Comparison of ENCODE assay signal across 8 mouse cellular contexts in genomic region chr2:73910571-73911174, GRCm38 (mm10). TPM values are rescaled to one million over a fixed set of nuclear protein-coding genes. Genes with fewer than 3 reads are reported as not detected.
A peak's percentile ranks its signal among the peaks of the same experiment; 100 is the strongest.
DNase-seq lines count a peak whose midpoint lies in the region; ATAC-seq and TF ChIP-seq lines count a peak whose summit lies in the region.

No protein-coding gene starts in this region.

- H3K4me3 ChIP-seq in brown adipose tissue, adult 24 weeks (ENCODE audit: insufficient read depth, low read depth, low read length), result peak overlapping the region; percentile 81
- H3K4me3 ChIP-seq in forebrain, embryonic 11.5 days (ENCODE audit: low read depth, low read length), result peak overlapping the region; percentile 82
- H3K4me3 ChIP-seq in heart, embryonic 15.5 days, result peak overlapping the region; percentile 72
- peak overlapping the region; percentile 81 for H3K4me3 ChIP-seq in liver, postnatal 0 days (ENCODE audit: low read depth, low read length)
- peak overlapping the region; percentile 87 for H3K4me3 ChIP-seq in neural tube, embryonic 13.5 days

- peak overlapping the region; percentile 82 for H3K4me2 ChIP-seq in forebrain, embryonic 11.5 days (ENCODE audit: low read depth, low read length, severe bottlenecking)
- peak overlapping the region; percentile 61 for H3K4me2 ChIP-seq in heart, embryonic 15.5 days
- H3K4me2 ChIP-seq in liver, postnatal 0 days (ENCODE audit: low read depth, low read length), result peak overlapping the region; percentile 85
- H3K4me2 ChIP-seq in neural tube, embryonic 13.5 days, result peak overlapping the region; percentile 88

- no peak for TF ChIP-seq CTCF in liver, postnatal 0 days (IDR thresholded peaks at IDR 0.05; ENCODE audit: low read depth)

- peak overlapping the region; percentile 93 for H3K9ac ChIP-seq in forebrain, embryonic 11.5 days (ENCODE audit: low read length)
- peak overlapping the region; percentile 95 for H3K9ac ChIP-seq in heart, embryonic 15.5 days
- H3K9ac ChIP-seq in liver, postnatal 0 days (replicated peaks), result peak overlapping the region; percentile 99
- H3K9ac ChIP-seq in neural tube, embryonic 13.5 days, result peak overlapping the region; percentile 98

- H3K9me3 ChIP-seq in forebrain, embryonic 11.5 days (ENCODE audit: control insufficient read depth, low read length), result no peaks in the 10 kb centered on the region
- H3K9me3 ChIP-seq in heart, embryonic 15.5 days (replicated peaks), result no peaks in the 10 kb centered on the region
- no peaks in the 10 kb centered on the region for H3K9me3 ChIP-seq in liver, postnatal 0 days (ENCODE audit: low read length)
- no peaks in the 10 kb centered on the region for H3K9me3 ChIP-seq in neural tube, embryonic 13.5 days

- H3K27ac ChIP-seq in brown adipose tissue, adult 24 weeks (replicated peaks; ENCODE audit: low read depth, low read length), result peak overlapping the region; percentile 98
- H3K27ac ChIP-seq in forebrain, embryonic 11.5 days (ENCODE audit: low read depth, low read length), result peak overlapping the region; percentile 42; the same call in 1 of the 2 replicates
- H3K27ac ChIP-seq in heart, embryonic 15.5 days, result peak overlapping the region; percentile 94
- peak overlapping the region; percentile 98 for H3K27ac ChIP-seq in liver, postnatal 0 days (ENCODE audit: low read depth)
- H3K27ac ChIP-seq in neural tube, embryonic 13.5 days (replicated peaks), result peak overlapping the region; percentile 89

- WGBS in forebrain, embryonic 11.5 days, result under 1% methylated on average over 48 of the region's 50 CpGs
- under 1% methylated on average over 50 of the region's 50 CpGs for WGBS in heart, embryonic 15.5 days
- under 1% methylated on average over 45 of the region's 50 CpGs for WGBS in liver, postnatal 0 days (ENCODE audit: insufficient replicate concordance)
- WGBS in neural tube, embryonic 13.5 days, result under 1% methylated on average over 45 of the region's 50 CpGs

- H3K36me3 ChIP-seq in forebrain, embryonic 11.5 days (ENCODE audit: control insufficient read depth, insufficient read depth, low read length), result peaks cover 10% of the 10 kb centered on the region; the same call in 1 of the 2 replicates
- peaks cover 32% of the 10 kb centered on the region for H3K36me3 ChIP-seq in heart, embryonic 15.5 days
- H3K36me3 ChIP-seq in liver, postnatal 0 days (replicated peaks; ENCODE audit: insufficient read depth, low read length), result peaks cover 29% of the 10 kb centered on the region
- H3K36me3 ChIP-seq in neural tube, embryonic 13.5 days, result peaks cover 32% of the 10 kb centered on the region

- peak; percentile 73 for DNase-seq in forebrain, embryonic 11.5 days (ENCODE audit: low spot score)
- peak; percentile 72 for DNase-seq in kidney, postnatal 14 days
- peak; percentile 72 for DNase-seq in liver, postnatal 0 days
- DNase-seq in testis, postnatal 10 days (ENCODE audit: low spot score), result peak; percentile 81

- 0 out of 2 replicates have a peak, but pooled peaks cover 5% of the 10 kb centered on the region for H3K4me1 ChIP-seq in brown adipose tissue, adult 24 weeks (ENCODE audit: control insufficient read depth, insufficient read depth, insufficient read length, low read length)
- no peaks in the 10 kb centered on the region; the same call in 1 of the 2 replicates for H3K4me1 ChIP-seq in forebrain, embryonic 11.5 days (replicated peaks; ENCODE audit: control insufficient read depth, insufficient read depth, low read length)
- H3K4me1 ChIP-seq in heart, embryonic 15.5 days (replicated peaks), result peaks cover 14% of the 10 kb centered on the region
- H3K4me1 ChIP-seq in liver, postnatal 0 days (ENCODE audit: insufficient read depth), result peaks cover 13% of the 10 kb centered on the region
- H3K4me1 ChIP-seq in neural tube, embryonic 13.5 days (replicated peaks), result peaks cover 20% of the 10 kb centered on the region

- no peak for TF ChIP-seq EP300 in liver, postnatal 0 days (IDR thresholded peaks at IDR 0.05; ENCODE audit: low read depth)

- H3K27me3 ChIP-seq in forebrain, embryonic 11.5 days (ENCODE audit: control insufficient read depth, insufficient read depth, low read length), result no peaks in the 10 kb centered on the region
- no peaks in the 10 kb centered on the region for H3K27me3 ChIP-seq in heart, embryonic 15.5 days
- H3K27me3 ChIP-seq in liver, postnatal 0 days (ENCODE audit: insufficient read depth, low read length), result no peaks in the 10 kb centered on the region
- no peaks in the 10 kb centered on the region for H3K27me3 ChIP-seq in neural tube, embryonic 13.5 days

- peak; percentile 38 for ATAC-seq in CD4-positive, CD25-positive, alpha-beta regulatory T cell, adult 4 months
- no peak; the same call in 1 of the 2 replicates for ATAC-seq in forebrain, embryonic 11.5 days (replicated peaks; ENCODE audit: low FRiP score)
- ATAC-seq in heart, embryonic 15.5 days (replicated peaks; ENCODE audit: insufficient number of reproducible peaks, insufficient read depth, low FRiP score, low read depth), result peak; percentile 50
- peak; percentile 61 for ATAC-seq in liver, postnatal 0 days
- ATAC-seq in neural tube, embryonic 13.5 days (ENCODE audit: low read depth), result peak; percentile 51

RNA-seq across cellular contexts. Expression of gene Atp5g3, which starts 0.5 kb away (rescaled TPM):
- polyA plus RNA-seq in CD4-positive, CD25-positive, alpha-beta regulatory T cell, adult 4 months (2017; shearing (Covaris generic)), result 100 to 1,000 TPM; 324 to 345 TPM
- polyA plus RNA-seq in brown adipose tissue, adult 24 weeks (2012; ENCODE audit: insufficient read depth, insufficient read length, missing spikeins), result 571 and 594 TPM in 2 replicates
- polyA plus RNA-seq in forebrain, embryonic 11.5 days (2014; fragmentation: Nextera tagmentation; extraction: Ambion mirVana), result 769 and 800 TPM in 2 replicates
- 2,396 and 3,120 TPM in 2 replicates for polyA plus RNA-seq in heart, embryonic 15.5 days (2015; fragmentation: Nextera tagmentation; extraction: Ambion mirVana)
- polyA plus RNA-seq in liver, postnatal 0 days (2015; fragmentation: Nextera tagmentation; extraction: Ambion mirVana), result 1,436 and 1,439 TPM in 2 replicates
- 1,190 and 1,193 TPM in 2 replicates for polyA plus RNA-seq in neural tube, embryonic 13.5 days (2015; fragmentation: Nextera tagmentation; extraction: Ambion mirVana)

RNA-seq across cellular contexts. Expression of gene Atf2, which starts 18.2 kb away (rescaled TPM):
- 10 to 100 TPM; 58.6 to 77.9 TPM for polyA plus RNA-seq in CD4-positive, CD25-positive, alpha-beta regulatory T cell, adult 4 months (2017; shearing (Covaris generic))
- 48.3 and 76.1 TPM in 2 replicates for polyA plus RNA-seq in brown adipose tissue, adult 24 weeks (2012; ENCODE audit: insufficient read depth, insufficient read length, missing spikeins)
- polyA plus RNA-seq in forebrain, embryonic 11.5 days (2014; fragmentation: Nextera tagmentation; extraction: Ambion mirVana), result 89.6 and 101 TPM in 2 replicates
- polyA plus RNA-seq in heart, embryonic 15.5 days (2015; fragmentation: Nextera tagmentation; extraction: Ambion mirVana), result 38.1 and 39.3 TPM in 2 replicates
- 14.4 and 14.9 TPM in 2 replicates for polyA plus RNA-seq in liver, postnatal 0 days (2015; fragmentation: Nextera tagmentation; extraction: Ambion mirVana)
- 83.1 and 92.3 TPM in 2 replicates for polyA plus RNA-seq in neural tube, embryonic 13.5 days (2015; fragmentation: Nextera tagmentation; extraction: Ambion mirVana)

Comparison
In these comparisons a context has a peak if more than half of its experiments do, and no peak if none do; other contexts are left out.
1. H3K27ac ChIP-seq: peak in every context shown above with its lines; median percentile 98 in brown adipose tissue, adult 24 weeks; 98 in liver, postnatal 0 days; 94 in heart, embryonic 15.5 days; 89 in neural tube, embryonic 13.5 days; 42 in forebrain, embryonic 11.5 days.